Mouse (Mus musculus) lung, embryonic 15.5 days (tissue): ENCODE results near the gene Naxd. TPM values are rescaled to one million over a fixed set of nuclear protein-coding genes. Genes with fewer than 3 reads are reported as not detected.

Experiments used
- ATAC-seq: fragments of 200-750 bp; cut with Nextera tagmentation; 2 replicates; pipeline ENCODE4 v1.8.0; 2017; ENCODE audit warnings: moderate number of reproducible peaks, borderline replicate concordance; ENCODE audit not compliant: low FRiP score, low TSS enrichment; ENCODE audit errors: extremely low read depth
- H3K27ac ChIP-seq: fragments of 300-500 bp; sonication (generic); 2 replicates; pipeline ENCODE4 v1.5.1; 2015; ENCODE audit warnings: moderate library complexity, mild to moderate bottlenecking, inconsistent platforms
- H3K27me3 ChIP-seq: fragments of 300-500 bp; sonication (generic); 2 replicates; pipeline ENCODE4 v1.6.1; 2015; ENCODE audit warnings: inconsistent platforms
- H3K36me3 ChIP-seq: fragments of 300-500 bp; sonication (generic); 2 replicates; pipeline ENCODE4 v1.6.1; 2015; ENCODE audit warnings: inconsistent platforms
- H3K4me1 ChIP-seq: fragments of 300-500 bp; sonication (generic); 2 replicates; pipeline ENCODE4 v1.6.1; 2015; ENCODE audit warnings: inconsistent platforms
- H3K4me2 ChIP-seq: fragments of 300-500 bp; sonication (generic); 2 replicates; pipeline ENCODE4 v1.6.1; 2015; ENCODE audit warnings: inconsistent platforms, mild to moderate bottlenecking, moderate library complexity
- H3K4me3 ChIP-seq: fragments of 300-500 bp; sonication (generic); 2 replicates; pipeline ENCODE4 v1.5.1; 2015; ENCODE audit warnings: mild to moderate bottlenecking, inconsistent platforms
- H3K9ac ChIP-seq: fragments of 300-500 bp; sonication (generic); 2 replicates; pipeline ENCODE4 v1.6.1; 2015; ENCODE audit warnings: inconsistent platforms
- H3K9me3 ChIP-seq: fragments of 300-500 bp; sonication (generic); 2 replicates; pipeline ENCODE4 v1.6.1; 2016; ENCODE audit warnings: inconsistent platforms
- WGBS: fragments of 180-500 bp; shearing (Covaris S2); methylation state at CpG from one replicate; pipeline ENCODE4 v1.1.7; 2015; 5-methylcytosine and 5-hydroxymethylcytosine counted together
- polyA plus RNA-seq: library from polyadenylated mRNA; unstranded; fragments of >200 nt; fragmentation: Nextera tagmentation; extraction: Ambion mirVana; gene quantifications from 2 replicates; pipeline ENCODE4 v1.2.1, GENCODE M21; 2015

Naxd gene
- polyA plus RNA-seq = 141 and 157 TPM in 2 replicates

- Histone ChIP-seq H3K36me3 (no peaks in the 10 kb centered on the region; the same call in 1 of the 2 replicates), H3K9me3 (no peaks in the 10 kb centered on the region), H3K4me1 (peaks cover 24% of the 10 kb centered on the region; the same call in 1 of the 2 replicates), H3K4me3 (peak within 1 kb of the TSS; percentile 94), H3K27me3 (no peaks in the 10 kb centered on the region; the same call in 1 of the 2 replicates), H3K4me2 (peak within 1 kb of the TSS; percentile 77), H3K27ac (peak within 1 kb of the TSS; percentile 73), H3K9ac (peak within 1 kb of the TSS; percentile 90)
- 4% methylated on average over 68 of the region's 73 CpGs for WGBS
- peak; percentile 97 for ATAC-seq
Observed at GRCm38 (mm10) chr8:11497017-11497990, at the start of gene Naxd. Gene Naxd (plus strand): TSS chr8:11497506.

- no peak overlapping the region for H3K4me2 ChIP-seq
- no peak overlapping the region for H3K4me3 ChIP-seq
- peaks cover 57% of the 10 kb centered on the region for H3K36me3 ChIP-seq
- H3K27ac ChIP-seq = no peak overlapping the region
- no peak for ATAC-seq
- H3K4me1 ChIP-seq = peaks cover 16% of the 10 kb centered on the region
- H3K27me3 ChIP-seq = no peaks in the 10 kb centered on the region
- H3K9me3 ChIP-seq = no peaks in the 10 kb centered on the region
- H3K9ac ChIP-seq = no peak overlapping the region
- 82% methylated on average over 23 of the region's 23 CpGs for WGBS
Observed at GRCm38 (mm10) chr8:11447910-11448570, 49.3 kb upstream of the Naxd start.

GRCm38 (mm10) chr8:11450184-11451113, 46.9 kb upstream of the Naxd start:
- peak; percentile 61; the same call in 1 of the 2 replicates for ATAC-seq
- H3K27me3 ChIP-seq = no peaks in the 10 kb centered on the region
- H3K9ac ChIP-seq = no peak overlapping the region
- H3K4me1 ChIP-seq = peaks cover 16% of the 10 kb centered on the region
- peaks cover 34% of the 10 kb centered on the region for H3K36me3 ChIP-seq
- H3K9me3 ChIP-seq = no peaks in the 10 kb centered on the region
- 24% methylated on average over 8 of the region's 8 CpGs for WGBS
- peak overlapping the region; percentile 63; the same call in 1 of the 2 replicates for H3K27ac ChIP-seq
- no peak overlapping the region for H3K4me3 ChIP-seq
- H3K4me2 ChIP-seq = no peak overlapping the region

- Histone ChIP-seq H3K9me3 (no peaks in the 10 kb centered on the region), H3K4me3 (no peak overlapping the region), H3K36me3 (peaks cover 18% of the 10 kb centered on the region), H3K9ac (no peak overlapping the region), H3K27me3 (no peaks in the 10 kb centered on the region), H3K27ac (no peak overlapping the region), H3K4me1 (peaks cover 16% of the 10 kb centered on the region), H3K4me2 (no peak overlapping the region)
- WGBS = 93% methylated on average over 1 of the region's 1 CpGs
- ATAC-seq = no peak
Observed at GRCm38 (mm10) chr8:11452152-11452551, 45.2 kb upstream of the Naxd start.

- no peak overlapping the region for H3K9ac ChIP-seq
- no peaks in the 10 kb centered on the region for H3K9me3 ChIP-seq
- H3K27me3 ChIP-seq = no peaks in the 10 kb centered on the region
- no peak overlapping the region for H3K4me3 ChIP-seq
- WGBS = 57% methylated on average over 3 of the region's 3 CpGs
- no peak for ATAC-seq
- peaks cover 15% of the 10 kb centered on the region for H3K36me3 ChIP-seq
- no peak overlapping the region; the same call in 1 of the 2 replicates for H3K27ac ChIP-seq
- no peak overlapping the region for H3K4me2 ChIP-seq
- H3K4me1 ChIP-seq = peaks cover 16% of the 10 kb centered on the region
Observed at GRCm38 (mm10) chr8:11452559-11452958, 44.7 kb upstream of the Naxd start.

GRCm38 (mm10) chr8:11452974-11453373, 44.3 kb upstream of the Naxd start:
- Histone ChIP-seq H3K9ac (no peak overlapping the region), H3K4me2 (no peak overlapping the region), H3K27ac (no peak overlapping the region; the same call in 1 of the 2 replicates), H3K4me1 (peaks cover 20% of the 10 kb centered on the region), H3K36me3 (peaks cover 11% of the 10 kb centered on the region), H3K27me3 (no peaks in the 10 kb centered on the region), H3K4me3 (no peak overlapping the region), H3K9me3 (no peaks in the 10 kb centered on the region)
- 36% methylated on average over 4 of the region's 4 CpGs for WGBS
- ATAC-seq = no peak

GRCm38 (mm10) chr8:11454228-11454627, 43.1 kb upstream of the Naxd start:
- no peak overlapping the region for H3K9ac ChIP-seq
- no peak for ATAC-seq
- no peaks in the 10 kb centered on the region for H3K27me3 ChIP-seq
- no peaks in the 10 kb centered on the region for H3K36me3 ChIP-seq
- H3K27ac ChIP-seq = no peak overlapping the region
- no peak overlapping the region for H3K4me2 ChIP-seq
- H3K4me1 ChIP-seq = peaks cover 33% of the 10 kb centered on the region
- 63% methylated on average over 12 of the region's 12 CpGs for WGBS
- H3K9me3 ChIP-seq = no peaks in the 10 kb centered on the region
- H3K4me3 ChIP-seq = no peak overlapping the region

- no peak for ATAC-seq
- H3K4me1 ChIP-seq = peaks cover 33% of the 10 kb centered on the region
Observed at GRCm38 (mm10) chr8:11457278-11457677, 40.0 kb upstream of the Naxd start.

GRCm38 (mm10) chr8:11457981-11458836, 39.1 kb upstream of the Naxd start:
- H3K36me3 ChIP-seq = no peaks in the 10 kb centered on the region
- H3K27ac ChIP-seq = peak overlapping the region; percentile 50
- no peak overlapping the region for H3K4me2 ChIP-seq
- no peaks in the 10 kb centered on the region for H3K9me3 ChIP-seq
- H3K4me1 ChIP-seq = peaks cover 30% of the 10 kb centered on the region
- 20% methylated on average over 12 of the region's 12 CpGs for WGBS
- no peaks in the 10 kb centered on the region for H3K27me3 ChIP-seq
- ATAC-seq = no peak
- H3K4me3 ChIP-seq = no peak overlapping the region
- H3K9ac ChIP-seq = no peak overlapping the region

More at GRCm38 (mm10) chr8:11457278-11457677, 40.0 kb upstream of the Naxd start:
- no peak overlapping the region for H3K4me3 ChIP-seq
- H3K9ac ChIP-seq = no peak overlapping the region
- peak overlapping the region; percentile 50; the same call in 1 of the 2 replicates for H3K27ac ChIP-seq
- no peak overlapping the region for H3K4me2 ChIP-seq
- 57% methylated on average over 3 of the region's 3 CpGs for WGBS
- H3K9me3 ChIP-seq = no peaks in the 10 kb centered on the region
- H3K36me3 ChIP-seq = no peaks in the 10 kb centered on the region
- H3K27me3 ChIP-seq = no peaks in the 10 kb centered on the region

- Histone ChIP-seq H3K4me3 (no peak overlapping the region), H3K9me3 (no peaks in the 10 kb centered on the region), H3K4me2 (no peak overlapping the region), H3K9ac (no peak overlapping the region), H3K27me3 (no peaks in the 10 kb centered on the region), H3K36me3 (no peaks in the 10 kb centered on the region), H3K4me1 (peaks cover 30% of the 10 kb centered on the region), H3K27ac (peak overlapping the region; percentile 7)
- 18% methylated on average over 5 of the region's 5 CpGs for WGBS
- ATAC-seq = no peak
Observed at GRCm38 (mm10) chr8:11459016-11459415, 38.3 kb upstream of the Naxd start.
